Mouse (Mus musculus) ES-Bruce4 (cell line): ENCODE data around the gene Ephb6. TPM values are rescaled to one million over a fixed set of nuclear protein-coding genes. Genes with fewer than 3 reads are reported as not detected.

ENCODE experiments used
- H3K27ac ChIP-seq: 2 replicates; pipeline ENCODE4 v1.5.1; 2012; ENCODE audit warnings: low read length, inconsistent platforms; ENCODE audit not compliant: insufficient read depth
- H3K27me3 ChIP-seq: 2 replicates; pipeline ENCODE4 v1.6.1; 2012; ENCODE audit warnings: mild to moderate bottlenecking, low read length, inconsistent platforms; ENCODE audit not compliant: control insufficient read depth, poor library complexity, insufficient read depth, severe bottlenecking
- H3K36me3 ChIP-seq: 2 replicates; pipeline ENCODE4 v1.6.1; 2012; ENCODE audit warnings: inconsistent platforms, mild to moderate bottlenecking, low read length, moderate library complexity; ENCODE audit not compliant: control insufficient read depth, poor library complexity, insufficient read depth, severe bottlenecking
- H3K4me1 ChIP-seq: one replicate; pipeline ENCODE4 v1.8.1; 2011; ENCODE audit warnings: low read length; ENCODE audit not compliant: control insufficient read depth, insufficient read depth
- H3K4me3 ChIP-seq: 2 replicates; pipeline ENCODE4 v1.5.1; 2011; ENCODE audit warnings: low read depth, mild to moderate bottlenecking, low read length
- H3K9ac ChIP-seq: 2 replicates; pipeline ENCODE4 v1.6.1; 2012; ENCODE audit warnings: low read depth, mild to moderate bottlenecking, inconsistent platforms; ENCODE audit not compliant: poor library complexity, severe bottlenecking
- H3K9me3 ChIP-seq: replicated peaks from 2 replicates; pipeline ENCODE4 v1.6.1; 2012; ENCODE audit warnings: mild to moderate bottlenecking, low read length, inconsistent platforms; ENCODE audit not compliant: control insufficient read depth, poor library complexity, insufficient read depth, severe bottlenecking
- CTCF ChIP-seq: IDR thresholded peaks from one replicate; pipeline ENCODE4 v1.8.1; 2011; ENCODE audit warnings: low read depth, low read length
- EP300 ChIP-seq: IDR thresholded peaks from 2 replicates; pipeline ENCODE4 v1.6.1; 2011; ENCODE audit warnings: low read depth, low read length; ENCODE audit not compliant: insufficient read depth
- POLR2A ChIP-seq: IDR thresholded peaks from one replicate; pipeline ENCODE4 v1.8.1; 2011; ENCODE audit warnings: low read length; ENCODE audit not compliant: insufficient read depth
- polyA plus RNA-seq: library from polyadenylated mRNA; stranded (reverse); fragments of >200 nt; gene quantifications from 2 replicates; pipeline ENCODE4 v1.2.4, GENCODE M21; 2011; ENCODE audit warnings: low read depth; ENCODE audit not compliant: missing spikeins, insufficient read depth, insufficient read length

The Ephb6 gene
- polyA plus RNA-seq, 1 experiment: 5.7 TPM

DNA sequence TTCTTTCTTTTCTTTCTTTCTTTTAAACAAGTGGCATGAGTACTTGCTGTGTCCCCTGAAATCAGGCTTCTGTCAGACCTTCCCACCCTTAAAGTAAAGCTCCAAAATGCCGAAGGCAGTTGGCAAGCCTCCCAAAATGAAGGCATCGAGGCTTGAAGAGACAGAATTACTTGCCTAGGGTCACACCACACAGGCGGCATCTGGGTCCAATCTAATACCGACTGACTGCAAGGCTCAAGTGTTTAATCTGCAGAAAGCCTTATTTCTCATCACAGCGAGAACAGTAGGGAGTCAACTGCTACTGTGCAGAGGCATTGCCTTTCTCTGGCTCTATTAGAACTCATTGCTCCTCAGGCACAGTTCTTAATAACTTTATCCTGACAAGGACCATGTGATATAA, 28.0 kb upstream of the Ephb6 start:
- no peak for TF ChIP-seq CTCF
- no peak for TF ChIP-seq POLR2A
- TF ChIP-seq EP300: no peak
- H3K36me3 ChIP-seq: no peaks in the 10 kb centered on the region
- no peaks in the 10 kb centered on the region for H3K4me1 ChIP-seq
- no peak overlapping the region for H3K4me3 ChIP-seq
- no peak overlapping the region for H3K9ac ChIP-seq
- H3K27ac ChIP-seq: no peak overlapping the region
- H3K27me3 ChIP-seq: no peaks in the 10 kb centered on the region
- no peaks in the 10 kb centered on the region for H3K9me3 ChIP-seq

DNA sequence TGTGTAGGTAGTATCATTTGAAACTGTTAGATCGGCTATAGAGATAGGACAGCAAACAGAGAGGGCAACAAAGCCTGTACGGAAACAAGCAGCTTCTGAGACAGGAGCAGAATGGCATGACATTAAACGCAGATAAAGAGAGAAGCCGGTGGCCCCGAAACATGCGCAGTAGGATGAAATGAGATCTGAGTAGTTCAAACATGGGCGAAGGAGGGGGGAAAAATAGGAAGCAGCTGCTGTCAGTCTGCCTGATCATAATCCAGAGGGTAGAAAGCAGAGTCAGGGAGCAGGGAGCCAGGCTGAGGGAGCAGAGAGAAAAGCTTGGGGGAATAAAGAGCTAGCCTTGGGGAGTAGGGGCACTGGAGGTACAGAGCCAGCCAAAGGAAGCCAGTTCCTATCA, 24.0 kb upstream of the Ephb6 start:
- H3K27ac ChIP-seq: no peak overlapping the region
- H3K4me3 ChIP-seq: no peak overlapping the region
- no peaks in the 10 kb centered on the region for H3K36me3 ChIP-seq
- H3K27me3 ChIP-seq: no peaks in the 10 kb centered on the region
- peaks cover 4% of the 10 kb centered on the region for H3K9me3 ChIP-seq
- no peaks in the 10 kb centered on the region for H3K4me1 ChIP-seq
- TF ChIP-seq POLR2A (no peak), EP300 (no peak), CTCF (no peak)
- H3K9ac ChIP-seq: no peak overlapping the region

DNA sequence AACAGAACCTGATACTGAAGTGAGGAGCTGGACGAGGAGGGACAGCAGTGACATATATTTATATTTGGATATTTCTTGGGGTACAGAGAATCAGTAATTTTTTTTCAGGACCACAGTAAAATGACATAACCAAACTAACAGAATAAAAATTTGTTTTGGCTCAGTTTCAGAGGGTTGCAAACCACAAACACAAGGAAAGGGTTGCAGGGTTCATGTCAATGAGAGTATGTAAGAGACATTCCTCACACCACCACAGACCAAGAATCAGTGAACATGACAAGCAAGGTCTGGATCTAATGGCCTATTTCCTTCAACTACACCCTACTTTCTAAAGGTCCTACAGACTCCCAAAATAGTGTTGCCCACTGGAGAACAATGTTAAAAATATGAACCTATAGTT, 23.1 kb upstream of the Ephb6 start:
- Histone ChIP-seq H3K9me3 (peaks cover 4% of the 10 kb centered on the region), H3K9ac (no peak overlapping the region), H3K4me1 (no peaks in the 10 kb centered on the region), H3K27me3 (no peaks in the 10 kb centered on the region), H3K4me3 (no peak overlapping the region), H3K27ac (no peak overlapping the region), H3K36me3 (no peaks in the 10 kb centered on the region)
- no peak for TF ChIP-seq CTCF
- TF ChIP-seq POLR2A: no peak
- TF ChIP-seq EP300: no peak

DNA sequence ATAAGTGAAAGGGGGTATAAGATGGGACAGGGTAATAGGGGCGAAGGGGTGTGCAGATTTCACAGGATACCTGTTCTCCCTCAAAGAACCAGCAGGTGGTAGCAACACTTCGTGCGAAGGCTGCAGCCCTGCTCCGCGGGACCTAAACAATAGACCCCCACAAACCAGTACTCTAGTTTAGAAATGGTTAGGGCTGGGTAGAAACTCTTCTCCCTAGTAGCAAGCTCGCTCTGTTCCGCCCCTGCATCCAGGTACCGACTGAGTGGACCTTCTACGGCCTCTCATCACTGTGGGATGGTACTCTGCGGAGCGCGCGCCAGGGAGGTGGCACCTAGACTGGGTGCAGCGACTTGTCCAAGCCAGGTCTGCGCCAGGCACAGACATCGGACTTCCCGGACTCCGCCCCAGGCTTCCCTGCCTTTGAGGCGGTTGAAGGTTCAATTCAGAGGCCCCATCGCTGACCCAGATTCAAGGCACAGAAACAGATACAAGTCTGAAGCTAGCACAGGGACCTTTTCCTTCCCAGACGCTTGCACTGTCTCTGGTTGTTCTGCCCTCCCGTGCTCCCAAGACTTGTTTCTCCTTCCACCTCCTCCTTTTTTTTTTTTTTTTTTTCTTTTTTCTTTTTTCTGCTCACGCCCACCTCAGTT, 756 bp upstream of the Ephb6 start:
- Histone ChIP-seq H3K4me3 (peak overlapping the region; percentile 79), H3K27ac (no peak overlapping the region), H3K4me1 (no peaks in the 10 kb centered on the region), H3K9ac (peak overlapping the region; percentile 82), H3K36me3 (no peaks in the 10 kb centered on the region), H3K27me3 (no peaks in the 10 kb centered on the region), H3K9me3 (no peaks in the 10 kb centered on the region)
- TF ChIP-seq EP300 (no peak), CTCF (peak; percentile 78), POLR2A (no peak)

DNA sequence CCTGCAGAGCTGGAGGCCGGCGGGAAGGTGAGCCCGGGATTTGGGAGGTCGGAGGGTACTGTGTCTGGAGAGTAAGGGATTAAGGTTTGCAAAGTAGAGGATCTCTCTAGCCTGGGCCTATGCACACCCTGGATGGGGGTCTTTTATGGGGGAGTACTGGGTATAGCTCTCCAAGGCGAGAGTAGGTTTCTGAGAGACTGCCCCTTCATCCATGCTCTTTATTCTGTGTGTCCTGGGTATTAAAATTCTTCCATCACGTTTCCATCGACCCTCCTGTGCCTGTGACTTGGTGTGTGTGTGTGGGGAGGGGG, 467 bp downstream of the Ephb6 start:
- no peaks in the 10 kb centered on the region for H3K27me3 ChIP-seq
- H3K27ac ChIP-seq: no peak overlapping the region
- no peaks in the 10 kb centered on the region for H3K9me3 ChIP-seq
- peak overlapping the region; percentile 82 for H3K9ac ChIP-seq
- no peaks in the 10 kb centered on the region for H3K4me1 ChIP-seq
- no peak for TF ChIP-seq EP300
- no peak for TF ChIP-seq POLR2A
- TF ChIP-seq CTCF: no peak
- peak overlapping the region; percentile 79 for H3K4me3 ChIP-seq
- H3K36me3 ChIP-seq: no peaks in the 10 kb centered on the region

DNA sequence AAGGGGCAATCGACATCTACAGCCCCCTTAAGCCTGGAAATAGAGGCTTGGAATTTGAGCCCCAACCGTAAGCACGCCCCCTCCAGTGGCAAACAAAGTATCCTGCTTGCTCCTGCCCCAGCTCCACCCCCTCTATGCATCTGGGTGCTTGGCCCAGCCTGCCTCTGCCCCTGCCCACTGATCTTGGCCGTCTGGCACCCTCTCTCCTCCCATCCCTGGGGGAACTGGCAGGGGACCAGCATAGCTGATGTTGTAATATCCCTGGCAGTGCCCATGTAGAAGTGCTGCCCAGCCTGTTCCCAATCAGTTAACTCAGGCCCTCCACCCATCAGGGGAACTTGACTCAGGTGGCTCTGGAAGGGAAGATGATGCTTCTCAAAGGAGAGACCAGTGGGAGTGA, 932 bp downstream of the Ephb6 start:
- no peaks in the 10 kb centered on the region for H3K27me3 ChIP-seq
- H3K27ac ChIP-seq: no peak overlapping the region
- no peaks in the 10 kb centered on the region for H3K9me3 ChIP-seq
- TF ChIP-seq EP300 (no peak), POLR2A (no peak), CTCF (no peak)
- no peak overlapping the region for H3K9ac ChIP-seq
- no peaks in the 10 kb centered on the region for H3K4me1 ChIP-seq
- no peaks in the 10 kb centered on the region for H3K36me3 ChIP-seq
- H3K4me3 ChIP-seq: peak overlapping the region; percentile 79; the same call in 1 of the 2 replicates

DNA sequence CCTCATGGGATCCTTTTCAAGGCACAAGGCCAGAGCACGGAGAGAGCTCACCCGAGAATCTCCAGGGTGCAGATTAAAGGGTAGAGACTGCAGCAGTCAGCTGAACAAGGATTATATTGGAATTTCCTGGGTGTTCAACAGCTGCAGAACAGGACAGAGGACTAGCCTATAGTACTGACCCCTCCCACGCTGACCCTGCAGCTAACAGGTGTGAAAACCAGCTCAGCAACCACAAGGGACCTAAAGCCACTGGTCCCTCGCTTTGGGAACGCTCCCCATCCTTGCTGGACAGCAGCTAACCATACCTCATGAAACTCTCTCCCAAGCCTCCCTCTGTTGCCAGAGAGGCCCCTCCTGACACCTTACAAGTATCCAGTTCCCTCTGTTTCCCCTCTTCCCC, 2.4 kb downstream of the Ephb6 start:
- no peaks in the 10 kb centered on the region for H3K27me3 ChIP-seq
- H3K36me3 ChIP-seq: no peaks in the 10 kb centered on the region
- H3K27ac ChIP-seq: no peak overlapping the region
- no peaks in the 10 kb centered on the region for H3K4me1 ChIP-seq
- H3K9me3 ChIP-seq: no peaks in the 10 kb centered on the region
- no peak overlapping the region for H3K4me3 ChIP-seq
- TF ChIP-seq EP300 (no peak), CTCF (no peak), POLR2A (no peak)
- no peak overlapping the region for H3K9ac ChIP-seq
